14 mouse cellular contexts compared by ENCODE assay signal in genomic region chr2:71019704-71020375, GRCm38 (mm10). TPM values are rescaled to one million over a fixed set of nuclear protein-coding genes. Genes with fewer than 3 reads are reported as not detected.
A peak's percentile ranks its signal among the peaks of the same experiment; 100 is the strongest.
DNase-seq lines count a peak whose midpoint lies in the region; ATAC-seq and TF ChIP-seq lines count a peak whose summit lies in the region.
"Had no signal": no experiment of that assay in that cellular context is flagged by ENCODE, and none has a peak within 500 bp of the region (broad histone marks: within the 10 kb centered on the region; RNA-seq: fewer than 3 reads in every experiment).

No protein-coding gene starts in this region.

- peak overlapping the region; percentile 75; the same call in 1 of the 2 replicates for H3K27ac ChIP-seq in gastrocnemius, adult 2 months
- H3K27ac ChIP-seq in hindbrain, embryonic 13.5 days = peak overlapping the region; percentile 62
- no peak overlapping the region for H3K27ac ChIP-seq in hindbrain, postnatal 0 days
- H3K27ac ChIP-seq in forebrain, embryonic 13.5 days = peak overlapping the region; percentile 54
- peak overlapping the region; percentile 51; the same call in 1 of the 2 replicates for H3K27ac ChIP-seq in midbrain, embryonic 13.5 days
- H3K27ac ChIP-seq: embryonic facial prominence, embryonic 15.5 days; intestine, embryonic 15.5 days; liver, embryonic 14.5 days had no signal

- intact Hi-C loops in gastrocnemius, adult 2 months (cut with DNase I) = no loop called here
- intact Hi-C loops in gastrocnemius, postnatal 14 days (cut with DNase I; ENCODE audit: low total_unique reads) = no loop called here

- no peaks in the 10 kb centered on the region for H3K27me3 ChIP-seq in hindbrain, embryonic 13.5 days
- no peaks in the 10 kb centered on the region for H3K27me3 ChIP-seq in hindbrain, postnatal 0 days (ENCODE audit: insufficient read depth, low read length)
- H3K27me3 ChIP-seq in forebrain, embryonic 13.5 days = no peaks in the 10 kb centered on the region
- no peaks in the 10 kb centered on the region for H3K27me3 ChIP-seq in midbrain, embryonic 13.5 days
- H3K27me3 ChIP-seq: embryonic facial prominence, embryonic 15.5 days; intestine, embryonic 15.5 days had no signal

- H3K9me3 ChIP-seq in hindbrain, embryonic 13.5 days = no peaks in the 10 kb centered on the region
- H3K9me3 ChIP-seq in hindbrain, postnatal 0 days (ENCODE audit: low read length) = no peaks in the 10 kb centered on the region
- H3K9me3 ChIP-seq in forebrain, embryonic 13.5 days (replicated peaks) = no peaks in the 10 kb centered on the region
- no peaks in the 10 kb centered on the region for H3K9me3 ChIP-seq in midbrain, embryonic 13.5 days
- H3K9me3 ChIP-seq: embryonic facial prominence, embryonic 15.5 days; intestine, embryonic 15.5 days had no signal

- TF ChIP-seq CTCF in gastrocnemius, adult 2 months (IDR thresholded peaks at IDR 0.05) = no peak
- TF ChIP-seq CTCF in hindbrain, postnatal 0 days (IDR thresholded peaks at IDR 0.05; ENCODE audit: low read depth) = no peak

- no peaks in the 10 kb centered on the region for H3K36me3 ChIP-seq in hindbrain, embryonic 13.5 days
- no peaks in the 10 kb centered on the region for H3K36me3 ChIP-seq in hindbrain, postnatal 0 days (ENCODE audit: insufficient read depth, low read length)
- no peaks in the 10 kb centered on the region for H3K36me3 ChIP-seq in forebrain, embryonic 13.5 days (ENCODE audit: poor library complexity, severe bottlenecking)
- no peaks in the 10 kb centered on the region for H3K36me3 ChIP-seq in midbrain, embryonic 13.5 days
- H3K36me3 ChIP-seq: embryonic facial prominence, embryonic 15.5 days; intestine, embryonic 15.5 days had no signal

- no peak overlapping the region for H3K4me2 ChIP-seq in hindbrain, embryonic 13.5 days
- H3K4me2 ChIP-seq in hindbrain, postnatal 0 days (ENCODE audit: low read depth, low read length) = no peak overlapping the region
- H3K4me2 ChIP-seq in forebrain, embryonic 13.5 days = no peak overlapping the region
- no peak overlapping the region for H3K4me2 ChIP-seq in midbrain, embryonic 13.5 days (replicated peaks)
- H3K4me2 ChIP-seq: embryonic facial prominence, embryonic 15.5 days; intestine, embryonic 15.5 days had no signal

- DNase-seq in gastrocnemius, adult 2 months = no peak
- no peak for DNase-seq in gastrocnemius, postnatal 14 days
- DNase-seq in hindbrain, postnatal 0 days (ENCODE audit: low spot score) = no peak
- DNase-seq in lung, postnatal 25 days (ENCODE audit: low spot score) = no peak
- DNase-seq in cerebellum, adult 8-10 months = no peak
- DNase-seq: cerebellum, adult 9-11 months; kidney, postnatal 25 days; lung, postnatal 36 days had no signal

- no peak for ATAC-seq in hindbrain, embryonic 13.5 days (ENCODE audit: low FRiP score)
- ATAC-seq in hindbrain, postnatal 0 days = no peak
- ATAC-seq in forebrain, embryonic 13.5 days = peak; percentile 72; the same call in 1 of the 2 replicates
- ATAC-seq in midbrain, embryonic 13.5 days = peak; percentile 55; the same call in 1 of the 2 replicates
- ATAC-seq: intestine, embryonic 15.5 days had no signal

- 0 out of 2 replicates have a peak overlapping the region, but pooled peaks have one; percentile 24 for H3K9ac ChIP-seq in hindbrain, embryonic 13.5 days
- H3K9ac ChIP-seq in hindbrain, postnatal 0 days (replicated peaks; ENCODE audit: low read length) = no peak overlapping the region
- no peak overlapping the region for H3K9ac ChIP-seq in forebrain, embryonic 13.5 days
- no peak overlapping the region; the same call in 1 of the 2 replicates for H3K9ac ChIP-seq in midbrain, embryonic 13.5 days (replicated peaks)
- H3K9ac ChIP-seq: embryonic facial prominence, embryonic 15.5 days; intestine, embryonic 15.5 days; liver, embryonic 14.5 days had no signal

- 55% methylated on average over 8 of the region's 8 CpGs for WGBS in hindbrain, embryonic 13.5 days
- 50% methylated on average over 8 of the region's 8 CpGs for WGBS in hindbrain, postnatal 0 days
- WGBS in forebrain, embryonic 13.5 days = 46% methylated on average over 8 of the region's 8 CpGs
- 54% methylated on average over 8 of the region's 8 CpGs for WGBS in midbrain, embryonic 13.5 days

- peaks cover 17% of the 10 kb centered on the region for H3K4me1 ChIP-seq in hindbrain, embryonic 13.5 days (replicated peaks)
- no peaks in the 10 kb centered on the region for H3K4me1 ChIP-seq in hindbrain, postnatal 0 days (ENCODE audit: insufficient read depth, low read length)
- H3K4me1 ChIP-seq in forebrain, embryonic 13.5 days = peaks cover 23% of the 10 kb centered on the region
- H3K4me1 ChIP-seq in midbrain, embryonic 13.5 days (replicated peaks) = peaks cover 21% of the 10 kb centered on the region
- H3K4me1 ChIP-seq: embryonic facial prominence, embryonic 15.5 days; intestine, embryonic 15.5 days had no signal

- H3K4me3 ChIP-seq in gastrocnemius, adult 2 months = no peak overlapping the region; the same call in 1 of the 2 replicates
- no peak overlapping the region for H3K4me3 ChIP-seq in hindbrain, embryonic 13.5 days
- H3K4me3 ChIP-seq in hindbrain, postnatal 0 days (ENCODE audit: low read length) = no peak overlapping the region
- no peak overlapping the region for H3K4me3 ChIP-seq in forebrain, embryonic 13.5 days
- H3K4me3 ChIP-seq in midbrain, embryonic 13.5 days (replicated peaks) = no peak overlapping the region
- H3K4me3 ChIP-seq: embryonic facial prominence, embryonic 15.5 days; intestine, embryonic 15.5 days had no signal

RNA-seq across cellular contexts. Expression of gene Dcaf17, which starts 35.3 kb away (rescaled TPM):
- total RNA-seq in gastrocnemius, adult 2 months (2021) = 1 to 10 TPM; 4.2 to 6.2 TPM
- total RNA-seq in gastrocnemius, postnatal 14 days (2021) = 1 to 10 TPM; 4.4 to 5.0 TPM
- 34.0 and 35.8 TPM in 2 replicates for polyA plus RNA-seq in hindbrain, embryonic 13.5 days (2015; fragmentation: Nextera tagmentation; extraction: Ambion mirVana)
- total RNA-seq in hindbrain, postnatal 0 days (2014; rRNA removed) = 8.5 and 12.3 TPM in 2 replicates
- 20.5 and 21.7 TPM in 2 replicates for polyA plus RNA-seq in hindbrain, postnatal 0 days (2015; fragmentation: Nextera tagmentation; extraction: Ambion mirVana)
- 39.8 and 40.9 TPM in 2 replicates for polyA plus RNA-seq in forebrain, embryonic 13.5 days (2015; fragmentation: Nextera tagmentation; extraction: Ambion mirVana)
- 36.5 and 38.6 TPM in 2 replicates for polyA plus RNA-seq in midbrain, embryonic 13.5 days (2015; fragmentation: Nextera tagmentation; extraction: Ambion mirVana)

RNA-seq across cellular contexts. Expression of gene Mettl8, which starts 35.5 kb away (rescaled TPM):
- 1 to 10 TPM; 5.0 to 6.4 TPM for total RNA-seq in gastrocnemius, adult 2 months (2021)
- 1 to 10 TPM; 5.6 to 6.0 TPM for total RNA-seq in gastrocnemius, postnatal 14 days (2021)
- 15.7 and 16.4 TPM in 2 replicates for polyA plus RNA-seq in hindbrain, embryonic 13.5 days (2015; fragmentation: Nextera tagmentation; extraction: Ambion mirVana)
- 6.7 and 8.1 TPM in 2 replicates for total RNA-seq in hindbrain, postnatal 0 days (2014; rRNA removed)
- 7.9 and 8.5 TPM in 2 replicates for polyA plus RNA-seq in hindbrain, postnatal 0 days (2015; fragmentation: Nextera tagmentation; extraction: Ambion mirVana)
- 15.7 and 16.4 TPM in 2 replicates for polyA plus RNA-seq in forebrain, embryonic 13.5 days (2015; fragmentation: Nextera tagmentation; extraction: Ambion mirVana)
- polyA plus RNA-seq in midbrain, embryonic 13.5 days (2015; fragmentation: Nextera tagmentation; extraction: Ambion mirVana) = 13.4 and 15.8 TPM in 2 replicates

Comparison
In these comparisons a context has a peak if more than half of its experiments do, and no peak if none do; other contexts are left out.
1. ATAC-seq: peak in forebrain, embryonic 13.5 days (single experiment) and midbrain, embryonic 13.5 days (single experiment); none in hindbrain, embryonic 13.5 days (single experiment) and hindbrain, postnatal 0 days (single experiment).